Mouse (Mus musculus) kidney, embryonic 14.5 days (tissue): ENCODE results near the gene Mt1. TPM values are rescaled to one million over a fixed set of nuclear protein-coding genes. Genes with fewer than 3 reads are reported as not detected.
"Not testable (repeated sequence)": the region's sequence is repeated elsewhere in the genome, so short reads cannot be mapped to it uniquely, and the experiment has no call there.

Experiments
- ATAC-seq: fragments of 200-750 bp; cut with Nextera tagmentation; 2 replicates; pipeline ENCODE4 v1.8.0; 2017; ENCODE audit warnings: moderate number of reproducible peaks, mild to moderate bottlenecking, moderate TSS enrichment, moderate library complexity; ENCODE audit not compliant: low FRiP score, low TSS enrichment
- H3K27ac ChIP-seq: fragments of 300-500 bp; sonication (generic); 2 replicates; pipeline ENCODE4 v1.5.1; 2014; ENCODE audit warnings: low read depth, mild to moderate bottlenecking, low read length, moderate library complexity, mixed read lengths
- H3K27me3 ChIP-seq: fragments of 300-500 bp; sonication (generic); 2 replicates; pipeline ENCODE4 v1.6.1; 2014; ENCODE audit warnings: mild to moderate bottlenecking, low read length; ENCODE audit not compliant: control insufficient read depth, insufficient read depth
- H3K36me3 ChIP-seq: fragments of 300-500 bp; sonication (generic); 2 replicates; pipeline ENCODE4 v1.6.1; 2014; ENCODE audit warnings: low read length, mixed read lengths; ENCODE audit not compliant: control insufficient read depth, insufficient read depth
- H3K4me1 ChIP-seq: fragments of 300-500 bp; sonication (generic); 2 replicates; pipeline ENCODE4 v1.6.1; 2014; ENCODE audit warnings: low read length, mixed read lengths; ENCODE audit not compliant: control insufficient read depth, insufficient read depth
- H3K4me2 ChIP-seq: fragments of 300-500 bp; sonication (generic); replicated peaks from 2 replicates; pipeline ENCODE4 v1.6.1; 2014; ENCODE audit warnings: low read depth, mild to moderate bottlenecking, low read length
- H3K4me3 ChIP-seq: fragments of 300-500 bp; sonication (generic); 2 replicates; pipeline ENCODE4 v1.5.1; 2014; ENCODE audit warnings: mild to moderate bottlenecking, low read length
- H3K9ac ChIP-seq: fragments of 300-500 bp; sonication (generic); 2 replicates; pipeline ENCODE4 v1.6.1; 2014; ENCODE audit warnings: low read depth, mild to moderate bottlenecking, low read length, moderate library complexity
- H3K9me3 ChIP-seq: fragments of 300-500 bp; sonication (generic); 2 replicates; pipeline ENCODE4 v1.6.1; 2016; ENCODE audit warnings: low read length; ENCODE audit not compliant: control insufficient read depth
- WGBS: fragments of 180-500 bp; shearing (Covaris S2); extraction: QIAGEN DNeasy Blood & Tissue Kit; methylation state at CpG from one replicate; pipeline ENCODE4 v1.1.7; 2014; 5-methylcytosine and 5-hydroxymethylcytosine counted together
- polyA plus RNA-seq: library from polyadenylated mRNA; unstranded; fragments of >200 nt; fragmentation: Nextera tagmentation; extraction: Ambion mirVana; gene quantifications from 2 replicates; pipeline ENCODE4 v1.2.1, GENCODE M21; 2014

The Mt1 gene
- polyA plus RNA-seq, 1 experiment from 2014 or later: 166 TPM

GRCm38 (mm10) chr8:94148236-94148635 lies 30.6 kb upstream of the Mt1 start:
- Histone ChIP-seq H3K4me1 (peaks cover 9% of the 10 kb centered on the region; the same call in 1 of the 2 replicates), H3K9me3 (no peaks in the 10 kb centered on the region), H3K36me3 (no peaks in the 10 kb centered on the region), H3K9ac (no peak overlapping the region), H3K4me2 (no peak overlapping the region), H3K27ac (no peak overlapping the region), H3K4me3 (no peak overlapping the region), H3K27me3 (peaks cover 4% of the 10 kb centered on the region; the same call in 1 of the 2 replicates)
- ATAC-seq: no peak
- 60% methylated on average over 5 of the region's 5 CpGs for WGBS

- Histone ChIP-seq H3K36me3 (no peaks in the 10 kb centered on the region), H3K9ac (no peak overlapping the region), H3K4me1 (peaks cover 14% of the 10 kb centered on the region; the same call in 1 of the 2 replicates), H3K27me3 (peaks cover 4% of the 10 kb centered on the region; the same call in 1 of the 2 replicates), H3K4me2 (no peak overlapping the region), H3K27ac (no peak overlapping the region), H3K4me3 (no peak overlapping the region), H3K9me3 (no peaks in the 10 kb centered on the region)
- no peak for ATAC-seq
- WGBS: 78% methylated on average over 5 of the region's 5 CpGs
These were observed 28.0 kb upstream of the Mt1 start for GRCm38 (mm10) chr8:94150925-94151324.

GRCm38 (mm10) chr8:94152513-94153300 lies 26.2 kb upstream of the Mt1 start, which contains the start of gene Mt3:
TSS of gene Mt3 (plus strand) at chr8:94152607.
- Histone ChIP-seq H3K4me2 (peak within 1 kb of the TSS; percentile 58), H3K27me3 (peaks cover 4% of the 10 kb centered on the region; the same call in 1 of the 2 replicates), H3K27ac (no peak within 1 kb of the TSS), H3K4me3 (peak within 1 kb of the TSS; percentile 28), H3K36me3 (no peaks in the 10 kb centered on the region), H3K4me1 (peaks cover 14% of the 10 kb centered on the region; the same call in 1 of the 2 replicates), H3K9me3 (no peaks in the 10 kb centered on the region), H3K9ac (peak within 1 kb of the TSS; percentile 35; the same call in 1 of the 2 replicates)
- peak; percentile 75 for ATAC-seq
- 2% methylated on average over 29 of the region's 29 CpGs for WGBS

GRCm38 (mm10) chr8:94153451-94153850 lies 25.4 kb upstream of the Mt1 start:
- Histone ChIP-seq H3K4me3 (no peak overlapping the region), H3K4me1 (peaks cover 14% of the 10 kb centered on the region; the same call in 1 of the 2 replicates), H3K36me3 (no peaks in the 10 kb centered on the region), H3K27ac (no peak overlapping the region), H3K9ac (no peak overlapping the region), H3K4me2 (no peak overlapping the region; the same call in 1 of the 2 replicates), H3K27me3 (peaks cover 4% of the 10 kb centered on the region; the same call in 1 of the 2 replicates), H3K9me3 (no peaks in the 10 kb centered on the region)
- peak; percentile 29 for ATAC-seq
- WGBS: 25% methylated on average over 7 of the region's 7 CpGs

- H3K36me3 ChIP-seq: no peaks in the 10 kb centered on the region
- ATAC-seq: no peak
- no peaks in the 10 kb centered on the region for H3K9me3 ChIP-seq
- H3K4me1 ChIP-seq: peaks cover 14% of the 10 kb centered on the region; the same call in 1 of the 2 replicates
- WGBS: 41% methylated on average over 6 of the region's 6 CpGs
- H3K9ac ChIP-seq: no peak overlapping the region
- H3K27me3 ChIP-seq: peaks cover 4% of the 10 kb centered on the region; the same call in 1 of the 2 replicates
- no peak overlapping the region for H3K27ac ChIP-seq
- H3K4me2 ChIP-seq: no peak overlapping the region
- no peak overlapping the region for H3K4me3 ChIP-seq
These were observed 24.3 kb upstream of the Mt1 start for GRCm38 (mm10) chr8:94154537-94154936.

- Histone ChIP-seq H3K4me1 (peaks cover 14% of the 10 kb centered on the region; the same call in 1 of the 2 replicates), H3K4me3 (no peak overlapping the region), H3K4me2 (no peak overlapping the region), H3K9ac (no peak overlapping the region), H3K9me3 (no peaks in the 10 kb centered on the region), H3K27me3 (peaks cover 4% of the 10 kb centered on the region; the same call in 1 of the 2 replicates), H3K36me3 (no peaks in the 10 kb centered on the region), H3K27ac (no peak overlapping the region)
- ATAC-seq: no peak
- WGBS: 65% methylated on average over 4 of the region's 4 CpGs
These were observed 22.8 kb upstream of the Mt1 start for GRCm38 (mm10) chr8:94156092-94156491.

GRCm38 (mm10) chr8:94165772-94166171 lies 13.1 kb upstream of the Mt1 start:
- H3K36me3 ChIP-seq, H3K27me3 ChIP-seq, H3K4me1 ChIP-seq, H3K4me2 ChIP-seq, H3K9me3 ChIP-seq, H3K4me3 ChIP-seq, H3K27ac ChIP-seq, H3K9ac ChIP-seq, ATAC-seq: not testable (repeated sequence)
- WGBS: 67% methylated on average over 8 of the region's 8 CpGs

GRCm38 (mm10) chr8:94167244-94167643 lies 11.6 kb upstream of the Mt1 start:
- H3K9ac ChIP-seq: 0 out of 2 replicates have a peak overlapping the region, but pooled peaks have one; percentile 18
- WGBS: under 1% methylated on average over 6 of the region's 6 CpGs
- H3K4me1 ChIP-seq: peaks cover 11% of the 10 kb centered on the region
- no peak overlapping the region for H3K4me2 ChIP-seq
- H3K9me3 ChIP-seq: no peaks in the 10 kb centered on the region
- no peaks in the 10 kb centered on the region for H3K36me3 ChIP-seq
- H3K27me3 ChIP-seq: peaks cover 20% of the 10 kb centered on the region
- H3K27ac ChIP-seq: no peak overlapping the region
- peak; percentile 77 for ATAC-seq
- no peak overlapping the region for H3K4me3 ChIP-seq

- H3K27me3 ChIP-seq: peaks cover 39% of the 10 kb centered on the region
- H3K4me2 ChIP-seq: no peak overlapping the region
- no peak for ATAC-seq
- H3K36me3 ChIP-seq: no peaks in the 10 kb centered on the region
- H3K4me3 ChIP-seq: no peak overlapping the region
- H3K9ac ChIP-seq: no peak overlapping the region
- no peaks in the 10 kb centered on the region for H3K9me3 ChIP-seq
- 88% methylated on average over 5 of the region's 5 CpGs for WGBS
- no peak overlapping the region for H3K27ac ChIP-seq
- H3K4me1 ChIP-seq: peaks cover 21% of the 10 kb centered on the region
These were observed 9.3 kb upstream of the Mt1 start for GRCm38 (mm10) chr8:94169547-94169946.
